Mouse (Mus musculus): Measurements from ENCODE around the gene Hemk1. TPM values are rescaled to one million over a fixed set of nuclear protein-coding genes. Genes with fewer than 3 reads are reported as not detected.

Gene Hemk1
- total and polyA plus RNA-seq, 2 experiments from 2014 or later: 4.8 to 12.3 TPM

DNA sequence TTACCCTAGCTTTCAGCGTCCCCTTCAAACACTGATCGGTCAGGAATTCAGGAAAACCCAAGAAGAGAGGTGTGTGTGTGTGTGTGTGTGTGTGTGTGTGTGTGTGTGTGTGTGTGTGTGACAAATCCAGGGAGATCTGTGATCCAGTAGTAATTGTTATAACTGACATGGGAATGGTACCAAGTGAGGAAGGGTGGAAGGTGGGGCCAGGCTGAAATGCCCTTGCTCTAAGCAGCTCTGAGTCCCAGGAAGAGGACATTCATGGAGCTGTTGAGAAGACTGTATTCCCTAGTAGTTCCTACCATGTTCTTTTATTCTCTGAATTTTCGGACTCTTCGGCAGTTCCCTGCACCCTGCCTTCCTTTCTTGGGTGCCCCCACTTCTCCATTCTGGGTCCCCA, 40.5 kb downstream of the Hemk1 start:
- H3K27ac ChIP-seq (ENCODE audit: low read depth): peak overlapping the region; percentile 94

DNA sequence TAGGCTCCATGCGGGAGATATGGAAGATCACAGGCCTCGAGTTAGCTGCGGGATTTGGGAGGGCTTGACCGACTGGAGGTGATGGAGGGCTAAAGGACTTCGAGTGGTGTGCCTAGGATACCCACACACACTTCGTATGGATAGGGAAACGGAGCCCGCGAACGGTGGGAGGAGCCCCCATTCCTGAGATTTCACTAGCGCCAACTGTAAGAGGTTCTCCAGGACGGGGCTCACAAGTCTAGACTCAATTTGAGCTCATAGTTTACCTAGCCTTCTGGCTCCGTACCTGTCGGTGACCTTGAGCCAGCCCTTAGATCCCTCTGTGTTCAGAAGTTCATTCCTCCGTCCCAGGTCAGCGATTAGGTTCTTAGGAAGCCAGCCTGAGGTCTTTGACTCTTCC, 41.1 kb downstream of the Hemk1 start:
- H3K4me3 ChIP-seq (ENCODE audit: low read depth, low read length): peak overlapping the region; percentile 77
- H3K36me3 ChIP-seq (replicated peaks; ENCODE audit: control insufficient read depth, insufficient read depth, low read length): peaks cover 23% of the 10 kb centered on the region
- peak overlapping the region; percentile 89 for H3K4me2 ChIP-seq (ENCODE audit: low read depth, low read length)
- TF ChIP-seq CTCF (IDR thresholded peaks at IDR 0.05; ENCODE audit: low read depth) (no peak), EP300 (IDR thresholded peaks at IDR 0.05; ENCODE audit: low read depth) (no peak)
- peak overlapping the region; percentile 83 for H3K9ac ChIP-seq (replicated peaks; ENCODE audit: low read depth, low read length)
- H3K27ac ChIP-seq (ENCODE audit: low read depth): peak overlapping the region; percentile 94
- H3K4me1 ChIP-seq (ENCODE audit: control insufficient read depth, insufficient read depth): peaks cover 20% of the 10 kb centered on the region
- 7% methylated on average over 16 of the region's 16 CpGs for WGBS
- ATAC-seq (ENCODE audit: insufficient read depth, low read depth): no peak
- H3K27me3 ChIP-seq (ENCODE audit: control insufficient read depth, insufficient read depth, low read length): no peaks in the 10 kb centered on the region
- no peaks in the 10 kb centered on the region for H3K9me3 ChIP-seq (replicated peaks; ENCODE audit: control insufficient read depth, low read length)
- no peak for DNase-seq (ENCODE audit: low spot score)

More for the DNA sequence above, 40.5 kb downstream of the Hemk1 start:
- TF ChIP-seq CTCF (IDR thresholded peaks at IDR 0.05; ENCODE audit: low read depth) (no peak), EP300 (IDR thresholded peaks at IDR 0.05; ENCODE audit: low read depth) (no peak)
- 64% methylated on average over 4 of the region's 4 CpGs for WGBS
- Histone ChIP-seq H3K27me3 (ENCODE audit: control insufficient read depth, insufficient read depth, low read length) (no peaks in the 10 kb centered on the region), H3K9ac (replicated peaks; ENCODE audit: low read depth, low read length) (peak overlapping the region; percentile 83), H3K36me3 (replicated peaks; ENCODE audit: control insufficient read depth, insufficient read depth, low read length) (peaks cover 23% of the 10 kb centered on the region), H3K9me3 (replicated peaks; ENCODE audit: control insufficient read depth, low read length) (no peaks in the 10 kb centered on the region), H3K4me3 (ENCODE audit: low read depth, low read length) (peak overlapping the region; percentile 77), H3K4me1 (ENCODE audit: control insufficient read depth, insufficient read depth) (peaks cover 26% of the 10 kb centered on the region), H3K4me2 (ENCODE audit: low read depth, low read length) (peak overlapping the region; percentile 89)
- ATAC-seq (ENCODE audit: insufficient read depth, low read depth) (no peak), DNase-seq (ENCODE audit: low spot score) (no peak)

DNA sequence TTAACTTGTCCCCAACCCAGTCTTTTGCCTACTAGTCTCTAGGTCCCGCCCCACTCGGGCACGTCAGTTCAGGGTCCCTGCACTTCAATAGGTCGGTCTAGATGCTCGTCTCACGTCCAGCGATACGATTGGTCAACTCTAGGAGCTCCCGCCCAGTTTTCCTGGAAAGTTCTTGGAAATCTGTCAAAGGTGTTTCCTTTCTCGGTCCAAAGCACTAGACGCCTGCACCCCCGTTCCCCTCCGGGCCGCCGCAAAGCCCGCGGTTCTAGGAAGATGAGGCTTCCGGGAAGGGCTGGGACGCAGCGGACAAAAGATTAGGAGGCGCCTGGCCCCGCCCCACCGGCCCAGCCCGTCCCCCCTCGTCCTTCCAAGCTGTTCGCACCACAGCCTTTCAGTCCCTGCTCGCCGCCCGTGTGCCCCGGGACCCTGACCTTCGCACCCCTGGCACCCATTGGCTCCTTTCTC, 41.6 kb downstream of the Hemk1 start:
- no peaks in the 10 kb centered on the region for H3K9me3 ChIP-seq (replicated peaks; ENCODE audit: control insufficient read depth, low read length)
- WGBS: under 1% methylated on average over 31 of the region's 31 CpGs
- H3K27ac ChIP-seq (ENCODE audit: low read depth): peak overlapping the region; percentile 94
- H3K36me3 ChIP-seq (replicated peaks; ENCODE audit: control insufficient read depth, insufficient read depth, low read length): peaks cover 18% of the 10 kb centered on the region
- peak overlapping the region; percentile 83 for H3K9ac ChIP-seq (replicated peaks; ENCODE audit: low read depth, low read length)
- H3K4me1 ChIP-seq (ENCODE audit: control insufficient read depth, insufficient read depth): peaks cover 17% of the 10 kb centered on the region
- H3K4me2 ChIP-seq (ENCODE audit: low read depth, low read length): peak overlapping the region; percentile 89
- peak; percentile 92 for ATAC-seq (ENCODE audit: insufficient read depth, low read depth)
- H3K27me3 ChIP-seq (ENCODE audit: control insufficient read depth, insufficient read depth, low read length): no peaks in the 10 kb centered on the region
- H3K4me3 ChIP-seq (ENCODE audit: low read depth, low read length): peak overlapping the region; percentile 77
- DNase-seq (ENCODE audit: low spot score): peak; percentile 97
- TF ChIP-seq CTCF (IDR thresholded peaks at IDR 0.05; ENCODE audit: low read depth) (no peak), EP300 (IDR thresholded peaks at IDR 0.05; ENCODE audit: low read depth) (peak; percentile 84; the same call in 1 of the 2 replicates)

DNA sequence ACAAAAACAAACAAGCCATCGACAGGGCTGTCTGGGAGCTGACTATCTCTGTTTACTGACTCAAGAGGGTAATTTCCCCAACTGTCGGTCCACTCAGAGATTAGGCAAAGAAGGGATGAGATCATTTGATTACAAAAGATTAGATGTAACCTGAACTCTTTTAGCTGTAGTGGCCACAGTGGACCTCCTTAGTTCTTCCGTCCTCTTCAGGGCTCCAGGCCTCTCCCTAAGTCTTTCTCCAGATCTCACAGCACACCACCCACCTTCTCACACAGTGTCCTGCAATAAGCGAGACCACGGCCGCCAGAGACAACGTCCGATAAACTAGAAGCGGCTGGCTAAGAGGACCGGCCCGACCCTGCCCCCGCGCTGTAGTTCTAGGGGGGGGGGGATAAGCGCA, 42.1 kb downstream of the Hemk1 start:
- Histone ChIP-seq H3K9ac (replicated peaks; ENCODE audit: low read depth, low read length) (peak overlapping the region; percentile 48; the same call in 1 of the 2 replicates), H3K27ac (ENCODE audit: low read depth) (peak overlapping the region; percentile 94), H3K36me3 (replicated peaks; ENCODE audit: control insufficient read depth, insufficient read depth, low read length) (peaks cover 13% of the 10 kb centered on the region), H3K27me3 (ENCODE audit: control insufficient read depth, insufficient read depth, low read length) (no peaks in the 10 kb centered on the region), H3K9me3 (replicated peaks; ENCODE audit: control insufficient read depth, low read length) (no peaks in the 10 kb centered on the region), H3K4me3 (ENCODE audit: low read depth, low read length) (peak overlapping the region; percentile 77), H3K4me2 (ENCODE audit: low read depth, low read length) (peak overlapping the region; percentile 89), H3K4me1 (ENCODE audit: control insufficient read depth, insufficient read depth) (peaks cover 16% of the 10 kb centered on the region)
- peak; percentile 7 for ATAC-seq (ENCODE audit: insufficient read depth, low read depth)
- TF ChIP-seq CTCF (IDR thresholded peaks at IDR 0.05; ENCODE audit: low read depth) (no peak), EP300 (IDR thresholded peaks at IDR 0.05; ENCODE audit: low read depth) (no peak)
- no peak for DNase-seq (ENCODE audit: low spot score)
- 0% methylated on average over 14 of the region's 14 CpGs for WGBS

DNA sequence AAGGTAGTCTGAATTCAATTTTAAA, 42.3 kb downstream of the Hemk1 start, which contains the start of gene Cish:
Gene Cish (plus strand): TSS at position 11 of the 25 bp plus-strand sequence.
- no peak for DNase-seq (ENCODE audit: low spot score)
- H3K4me3 ChIP-seq (ENCODE audit: low read depth, low read length): peak within 1 kb of the TSS; percentile 77
- ATAC-seq (ENCODE audit: insufficient read depth, low read depth): no peak
- no peaks in the 10 kb centered on the region for H3K27me3 ChIP-seq (ENCODE audit: control insufficient read depth, insufficient read depth, low read length)
- H3K4me2 ChIP-seq (ENCODE audit: low read depth, low read length): peak within 1 kb of the TSS; percentile 89
- H3K4me1 ChIP-seq (ENCODE audit: control insufficient read depth, insufficient read depth): peaks cover 14% of the 10 kb centered on the region
- H3K27ac ChIP-seq (ENCODE audit: low read depth): peak within 1 kb of the TSS; percentile 94
- peak within 1 kb of the TSS; percentile 83 for H3K9ac ChIP-seq (replicated peaks; ENCODE audit: low read depth, low read length)
- H3K9me3 ChIP-seq (replicated peaks; ENCODE audit: control insufficient read depth, low read length): no peaks in the 10 kb centered on the region
- peaks cover 11% of the 10 kb centered on the region for H3K36me3 ChIP-seq (replicated peaks; ENCODE audit: control insufficient read depth, insufficient read depth, low read length)
- TF ChIP-seq EP300 (IDR thresholded peaks at IDR 0.05; ENCODE audit: low read depth): no peak
- no peak for TF ChIP-seq CTCF (IDR thresholded peaks at IDR 0.05; ENCODE audit: low read depth)

DNA sequence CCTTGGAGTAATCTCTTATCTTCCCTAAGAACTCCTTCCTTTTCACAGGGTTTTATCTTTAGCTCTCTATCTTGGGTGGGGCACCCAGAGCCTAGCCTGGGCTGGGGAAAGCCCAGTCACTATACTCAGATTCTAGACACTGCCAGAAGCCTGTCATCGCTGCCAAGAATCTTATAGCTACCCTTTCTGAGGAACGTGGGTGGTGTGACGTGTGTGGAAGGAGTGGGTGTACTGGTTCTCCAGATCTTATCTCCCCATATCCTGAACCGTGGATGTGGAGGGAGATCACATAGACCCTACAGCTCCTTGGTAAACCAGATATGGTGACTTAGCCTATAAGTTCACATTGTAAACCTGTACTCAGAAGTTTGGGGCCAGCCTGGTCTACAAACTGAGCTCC, 42.5 kb downstream of the Hemk1 start:
- no peaks in the 10 kb centered on the region for H3K27me3 ChIP-seq (ENCODE audit: control insufficient read depth, insufficient read depth, low read length)
- H3K27ac ChIP-seq (ENCODE audit: low read depth): peak overlapping the region; percentile 94
- DNase-seq (ENCODE audit: low spot score): no peak
- no peak for ATAC-seq (ENCODE audit: insufficient read depth, low read depth)
- H3K36me3 ChIP-seq (replicated peaks; ENCODE audit: control insufficient read depth, insufficient read depth, low read length): peaks cover 9% of the 10 kb centered on the region
- no peak overlapping the region for H3K9ac ChIP-seq (replicated peaks; ENCODE audit: low read depth, low read length)
- no peaks in the 10 kb centered on the region for H3K9me3 ChIP-seq (replicated peaks; ENCODE audit: control insufficient read depth, low read length)
- 24% methylated on average over 4 of the region's 4 CpGs for WGBS
- peak overlapping the region; percentile 77 for H3K4me3 ChIP-seq (ENCODE audit: low read depth, low read length)
- no peak for TF ChIP-seq EP300 (IDR thresholded peaks at IDR 0.05; ENCODE audit: low read depth)
- TF ChIP-seq CTCF (IDR thresholded peaks at IDR 0.05; ENCODE audit: low read depth): no peak
- peak overlapping the region; percentile 89 for H3K4me2 ChIP-seq (ENCODE audit: low read depth, low read length)
- H3K4me1 ChIP-seq (ENCODE audit: control insufficient read depth, insufficient read depth): peaks cover 12% of the 10 kb centered on the region; the same call in 1 of the 2 replicates
